19 mouse cellular contexts compared by ENCODE assay signal in the genomic region with DNA sequence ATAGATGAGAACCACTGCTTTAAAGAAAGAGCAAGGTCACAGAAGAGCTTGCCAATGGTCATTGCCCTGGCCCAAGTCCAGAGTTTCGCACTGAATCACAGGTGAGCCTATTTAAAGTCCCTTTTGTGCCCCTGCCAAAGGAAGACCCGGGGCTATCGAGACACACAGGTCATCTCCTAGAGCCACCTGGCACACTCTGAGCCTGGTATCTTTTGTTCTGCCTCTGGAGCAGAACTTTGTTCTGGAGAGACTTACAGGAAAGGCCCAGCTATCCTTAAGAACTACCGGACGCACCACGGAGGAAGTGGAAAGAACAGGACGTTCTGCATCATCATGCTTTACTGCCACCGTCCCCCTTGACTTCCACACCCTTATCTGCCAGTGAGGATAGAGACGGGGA. TPM values are rescaled to one million over a fixed set of nuclear protein-coding genes. Genes with fewer than 3 reads are reported as not detected.
DNase-seq lines count a peak whose midpoint lies in the region; ATAC-seq and TF ChIP-seq lines count a peak whose summit lies in the region.
"Had no signal": no experiment of that assay in that cellular context is flagged by ENCODE, and none has a peak within 500 bp of the region (broad histone marks: within the 10 kb centered on the region; RNA-seq: fewer than 3 reads in every experiment).

No protein-coding gene starts in this region.

- H3K9me3 ChIP-seq in kidney, embryonic 16.5 days (ENCODE audit: low read length): no peaks in the 10 kb centered on the region
- H3K9me3 ChIP-seq: embryonic facial prominence, embryonic 15.5 days; limb, embryonic 10.5 days; liver, embryonic 15.5 days; neural tube, embryonic 13.5 days had no signal

- DNase-seq in adrenal gland, adult 2 months: peak; percentile 43
- no peak for DNase-seq in adrenal gland, adult 18-20 months (ENCODE audit: low spot score in 2 of 2)
- DNase-seq in kidney, adult 2 months: peak; percentile 29
- DNase-seq in lung, postnatal 14 days: peak; percentile 12
- no peak for DNase-seq in lung, postnatal 10 days
- DNase-seq in thymus, postnatal 14 days: no peak
- DNase-seq: cerebellum, adult 9-10 months; gastrocnemius, postnatal 36 days; thymus, adult 18-20 months had no signal

- H3K27me3 ChIP-seq in kidney, adult 2 months (replicated peaks; ENCODE audit: control insufficient read depth, insufficient read depth, low read length): no peaks in the 10 kb centered on the region
- H3K27me3 ChIP-seq in kidney, embryonic 16.5 days (ENCODE audit: insufficient read depth, low read length): no peaks in the 10 kb centered on the region
- no peaks in the 10 kb centered on the region for H3K27me3 ChIP-seq in small intestine, adult 2 months (ENCODE audit: control insufficient read depth, insufficient read depth, low read length)
- H3K27me3 ChIP-seq: embryonic facial prominence, embryonic 15.5 days; liver, embryonic 15.5 days; neural tube, embryonic 13.5 days had no signal

- no peak overlapping the region for H3K9ac ChIP-seq in kidney, embryonic 16.5 days (replicated peaks; ENCODE audit: low read length)
- H3K9ac ChIP-seq: embryonic facial prominence, embryonic 15.5 days; liver, embryonic 15.5 days; neural tube, embryonic 13.5 days had no signal

- no peak for TF ChIP-seq POLR2A in kidney, adult 2 months (IDR thresholded peaks at IDR 0.05; ENCODE audit: low read depth, low read length)
- TF ChIP-seq POLR2A in small intestine, adult 2 months (IDR thresholded peaks at IDR 0.05; ENCODE audit: low read depth, low read length): no peak

- no peak overlapping the region for H3K4me2 ChIP-seq in kidney, embryonic 16.5 days (replicated peaks; ENCODE audit: low read depth, low read length)
- H3K4me2 ChIP-seq: embryonic facial prominence, embryonic 15.5 days; liver, embryonic 15.5 days; neural tube, embryonic 13.5 days had no signal

- H3K36me3 ChIP-seq in kidney, adult 2 months (ENCODE audit: control insufficient read depth, insufficient read depth, low read length): no peaks in the 10 kb centered on the region
- H3K36me3 ChIP-seq in kidney, embryonic 16.5 days (ENCODE audit: insufficient read depth, low read length): peaks cover 10% of the 10 kb centered on the region; the same call in 1 of the 2 replicates
- peaks cover 10% of the 10 kb centered on the region for H3K36me3 ChIP-seq in small intestine, adult 2 months (ENCODE audit: control insufficient read depth, insufficient read depth, low read length)
- H3K36me3 ChIP-seq: embryonic facial prominence, embryonic 15.5 days had no signal

- no peak for ATAC-seq in kidney, embryonic 16.5 days (ENCODE audit: low FRiP score, low TSS enrichment)

- 83% methylated on average over 9 of the region's 9 CpGs for WGBS in kidney, adult 2 months
- 85% methylated on average over 9 of the region's 9 CpGs for WGBS in kidney, embryonic 16.5 days
- 23% methylated on average over 9 of the region's 9 CpGs for WGBS in small intestine, adult 2 months

- no peak for TF ChIP-seq CTCF in kidney, adult 2 months (conservative IDR thresholded peaks at IDR 0.05; ENCODE audit: insufficient read depth, insufficient read length, low read depth, low read length)
- TF ChIP-seq CTCF in small intestine, adult 2 months (IDR thresholded peaks at IDR 0.05; ENCODE audit: extremely low read depth, insufficient read length, insufficient replicate concordance, low read depth, low read length): no peak

- H3K4me3 ChIP-seq in kidney, adult 2 months (ENCODE audit: insufficient read depth, low read depth, low read length): no peak overlapping the region
- H3K4me3 ChIP-seq in kidney, embryonic 16.5 days (ENCODE audit: low read length): no peak overlapping the region
- H3K4me3 ChIP-seq in small intestine, adult 2 months (ENCODE audit: low read depth, low read length): no peak overlapping the region
- H3K4me3 ChIP-seq: embryonic facial prominence, embryonic 15.5 days; limb, embryonic 10.5 days; liver, embryonic 15.5 days; neural tube, embryonic 13.5 days had no signal

- H3K4me1 ChIP-seq in kidney, adult 2 months (ENCODE audit: control insufficient read depth, insufficient read depth, low read length): no peaks in the 10 kb centered on the region; the same call in 1 of the 2 replicates
- peaks cover 5% of the 10 kb centered on the region; the same call in 1 of the 2 replicates for H3K4me1 ChIP-seq in kidney, embryonic 16.5 days (ENCODE audit: insufficient read depth, low read length)
- peaks cover 24% of the 10 kb centered on the region; the same call in 1 of the 2 replicates for H3K4me1 ChIP-seq in small intestine, adult 2 months (ENCODE audit: control insufficient read depth, insufficient read depth, insufficient read length, low read length)

- H3K27ac ChIP-seq in kidney, adult 2 months (ENCODE audit: insufficient read depth, low read depth, low read length): no peak overlapping the region
- no peak overlapping the region for H3K27ac ChIP-seq in kidney, embryonic 16.5 days (ENCODE audit: low read length)
- H3K27ac ChIP-seq in small intestine, adult 2 months (ENCODE audit: insufficient read depth, low read depth, low read length): peak overlapping the region; percentile 4
- H3K27ac ChIP-seq: embryonic facial prominence, embryonic 15.5 days; limb, embryonic 10.5 days; liver, embryonic 15.5 days; neural tube, embryonic 13.5 days had no signal

RNA-seq across cellular contexts. Expression of a gene that starts 7.1 kb away (rescaled TPM):
- total RNA-seq in adrenal gland, adult 2 months (2021): 10 to 100 TPM; 49.6 to 71.8 TPM
- polyA plus RNA-seq in adrenal gland, adult 2 months (2012; rRNA removed): 66.6 and 82.6 TPM in 2 replicates
- total RNA-seq in adrenal gland, adult 18-20 months (2021): 10 to 100 TPM; 50.2 to 68.5 TPM
- 30.6 and 32.8 TPM in 2 replicates for polyA plus RNA-seq in kidney, adult 2 months (2012; rRNA removed)
- polyA plus RNA-seq in kidney, embryonic 16.5 days (2015; fragmentation: Nextera tagmentation; extraction: Ambion mirVana): 33.3 and 34.0 TPM in 2 replicates
- polyA plus RNA-seq in small intestine, adult 2 months (2012; rRNA removed): 77.8 and 120 TPM in 2 replicates

RNA-seq across cellular contexts. Expression of a gene that starts 54.1 kb away (rescaled TPM):
- total RNA-seq in adrenal gland, adult 2 months (2021): under 1 TPM in 1 of 2 experiments, not detected in 1; 0.10 TPM
- polyA plus RNA-seq in adrenal gland, adult 2 months (2012; rRNA removed): 0.02 TPM in 1 of 2 replicates, not detected in the other
- under 1 TPM in 1 of 2 experiments, not detected in 1; 0.06 TPM for total RNA-seq in adrenal gland, adult 18-20 months (2021)
- polyA plus RNA-seq in kidney, adult 2 months (2012; rRNA removed): not detected in 2 replicates
- polyA plus RNA-seq in kidney, embryonic 16.5 days (2015; fragmentation: Nextera tagmentation; extraction: Ambion mirVana): not detected in 2 replicates
- polyA plus RNA-seq in small intestine, adult 2 months (2012; rRNA removed): not detected in 2 replicates
- total RNA-seq: gastrocnemius, postnatal 36 days; layer of hippocampus, adult 18-20 months; left cerebral cortex, adult 18-20 months had no signal
- polyA plus RNA-seq: embryonic facial prominence, embryonic 15.5 days; frontal cortex, adult 2 months; heart, embryonic 16.5 days; limb, embryonic 10.5 days; liver, embryonic 15.5 days had no signal

Comparison
In these comparisons a context has a peak if more than half of its experiments do, and no peak if none do; other contexts are left out.
1. DNase-seq: peak in adrenal gland, adult 2 months (single experiment), kidney, adult 2 months (single experiment) and lung, postnatal 14 days (single experiment); none in adrenal gland, adult 18-20 months (0 of 2), lung, postnatal 10 days (single experiment) and thymus, postnatal 14 days (single experiment).